In the genomic region with DNA sequence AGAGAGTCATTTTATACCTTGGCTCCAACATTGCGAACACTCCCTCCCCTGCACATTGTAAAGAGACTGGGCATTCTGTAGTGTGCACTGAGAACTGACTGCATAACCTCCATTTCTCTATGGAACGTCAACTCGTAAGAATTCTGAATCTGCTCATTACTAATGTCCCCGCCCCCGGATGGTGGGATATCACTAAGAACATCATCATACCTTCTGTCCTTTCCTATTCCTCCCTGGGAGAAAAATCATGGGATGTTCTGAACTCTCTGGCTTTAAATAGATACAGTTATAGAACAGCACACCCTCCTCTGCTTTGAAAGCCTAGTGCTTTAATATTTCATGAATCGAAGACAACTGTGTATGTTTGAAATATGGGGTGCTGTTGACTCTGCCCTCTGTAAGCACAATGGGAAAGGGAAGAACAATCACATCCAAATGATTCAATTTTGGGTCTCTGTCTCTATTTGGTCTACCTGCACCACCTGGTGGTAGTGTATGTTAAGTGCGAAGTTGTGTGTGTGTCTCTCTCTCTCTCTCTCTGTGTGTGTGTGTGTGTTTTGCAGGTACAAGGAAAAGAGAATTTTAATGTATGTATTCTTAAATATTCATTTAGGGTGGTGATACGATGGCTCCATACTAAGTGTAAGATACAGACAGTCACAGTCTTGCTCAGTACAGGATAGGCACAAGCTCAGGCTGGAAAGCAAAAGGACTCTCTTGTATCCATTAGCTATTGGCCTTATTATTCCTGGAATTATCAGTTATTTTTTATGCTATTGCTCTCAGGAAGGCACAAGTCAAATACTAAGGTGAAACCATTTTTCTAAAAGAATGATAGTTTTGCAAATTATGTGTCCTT, we compare ENCODE assay signal across 9 mouse cellular contexts. TPM values are rescaled to one million over a fixed set of nuclear protein-coding genes. Genes with fewer than 3 reads are reported as not detected.
DNase-seq lines count a peak whose midpoint lies in the region; ATAC-seq lines count a peak whose summit lies in the region.
"Had no signal": no experiment of that assay in that cellular context is flagged by ENCODE, and none has a peak within 500 bp of the region (broad histone marks: within the 10 kb centered on the region; RNA-seq: fewer than 3 reads in every experiment).

No protein-coding gene starts in this region.

- no peak overlapping the region for H3K4me3 ChIP-seq in hindbrain, embryonic 13.5 days
- H3K4me3 ChIP-seq in hindbrain, embryonic 12.5 days = no peak overlapping the region
- H3K4me3 ChIP-seq in hindbrain, embryonic 16.5 days (ENCODE audit: low read length) = no peak overlapping the region
- H3K4me3 ChIP-seq in neural tube, embryonic 15.5 days (replicated peaks) = no peak overlapping the region
- H3K4me3 ChIP-seq: megakaryocyte, embryonic 14.5 days had no signal

- WGBS in hindbrain, embryonic 13.5 days = 83% methylated on average over 8 of the region's 8 CpGs
- 79% methylated on average over 8 of the region's 8 CpGs for WGBS in hindbrain, embryonic 12.5 days
- WGBS in hindbrain, embryonic 16.5 days = 82% methylated on average over 8 of the region's 8 CpGs
- WGBS in neural tube, embryonic 15.5 days = 80% methylated on average over 8 of the region's 8 CpGs

- peak; percentile 3 for DNase-seq in thymus, postnatal 25 days
- DNase-seq in thymus, postnatal 36 days = no peak
- DNase-seq in cerebellum, postnatal 4 days (ENCODE audit: low spot score in 2 of 2) = no peak
- DNase-seq in spleen, postnatal 10 days (ENCODE audit: low spot score in 2 of 2) = no peak

- H3K4me1 ChIP-seq in hindbrain, embryonic 13.5 days (replicated peaks) = no peaks in the 10 kb centered on the region; the same call in 1 of the 2 replicates
- H3K4me1 ChIP-seq in hindbrain, embryonic 12.5 days = no peaks in the 10 kb centered on the region
- H3K4me1 ChIP-seq in hindbrain, embryonic 16.5 days (ENCODE audit: control insufficient read depth, insufficient read depth, low read depth, low read length) = no peaks in the 10 kb centered on the region
- peaks cover 10% of the 10 kb centered on the region; the same call in 1 of the 2 replicates for H3K4me1 ChIP-seq in neural tube, embryonic 15.5 days

- no peaks in the 10 kb centered on the region for H3K9me3 ChIP-seq in hindbrain, embryonic 13.5 days
- H3K9me3 ChIP-seq in hindbrain, embryonic 12.5 days (replicated peaks) = no peaks in the 10 kb centered on the region
- H3K9me3 ChIP-seq in hindbrain, embryonic 16.5 days (ENCODE audit: control insufficient read depth, low read length) = no peaks in the 10 kb centered on the region
- H3K9me3 ChIP-seq in neural tube, embryonic 15.5 days (replicated peaks) = no peaks in the 10 kb centered on the region
- H3K9me3 ChIP-seq: megakaryocyte, embryonic 14.5 days had no signal

- no peak overlapping the region for H3K9ac ChIP-seq in hindbrain, embryonic 13.5 days
- no peak overlapping the region for H3K9ac ChIP-seq in hindbrain, embryonic 12.5 days
- no peak overlapping the region for H3K9ac ChIP-seq in hindbrain, embryonic 16.5 days (ENCODE audit: low read depth, low read length)
- H3K9ac ChIP-seq in neural tube, embryonic 15.5 days (replicated peaks) = no peak overlapping the region

- no peaks in the 10 kb centered on the region for H3K27me3 ChIP-seq in hindbrain, embryonic 13.5 days
- H3K27me3 ChIP-seq in hindbrain, embryonic 12.5 days = no peaks in the 10 kb centered on the region
- H3K27me3 ChIP-seq in hindbrain, embryonic 16.5 days (replicated peaks; ENCODE audit: control insufficient read depth, insufficient read depth, low read length) = no peaks in the 10 kb centered on the region
- H3K27me3 ChIP-seq in neural tube, embryonic 15.5 days (replicated peaks) = no peaks in the 10 kb centered on the region

- ATAC-seq in hindbrain, embryonic 13.5 days (ENCODE audit: low FRiP score) = peak; percentile 65; the same call in 1 of the 2 replicates
- ATAC-seq in hindbrain, embryonic 12.5 days (ENCODE audit: low FRiP score) = no peak
- ATAC-seq in hindbrain, embryonic 16.5 days = peak; percentile 61; the same call in 1 of the 2 replicates
- peak; percentile 50; the same call in 1 of the 2 replicates for ATAC-seq in neural tube, embryonic 15.5 days (ENCODE audit: low FRiP score)

- no peak overlapping the region for H3K27ac ChIP-seq in hindbrain, embryonic 13.5 days
- no peak overlapping the region for H3K27ac ChIP-seq in hindbrain, embryonic 12.5 days
- no peak overlapping the region for H3K27ac ChIP-seq in hindbrain, embryonic 16.5 days (ENCODE audit: low read depth, low read length)
- H3K27ac ChIP-seq in neural tube, embryonic 15.5 days (replicated peaks) = no peak overlapping the region

- no peak overlapping the region for H3K4me2 ChIP-seq in hindbrain, embryonic 13.5 days
- no peak overlapping the region for H3K4me2 ChIP-seq in hindbrain, embryonic 12.5 days (replicated peaks)
- no peak overlapping the region for H3K4me2 ChIP-seq in hindbrain, embryonic 16.5 days (ENCODE audit: low read length)
- no peak overlapping the region for H3K4me2 ChIP-seq in neural tube, embryonic 15.5 days

- no peaks in the 10 kb centered on the region for H3K36me3 ChIP-seq in hindbrain, embryonic 13.5 days
- H3K36me3 ChIP-seq in hindbrain, embryonic 12.5 days = no peaks in the 10 kb centered on the region
- no peaks in the 10 kb centered on the region for H3K36me3 ChIP-seq in hindbrain, embryonic 16.5 days (ENCODE audit: control insufficient read depth, insufficient read depth, low read length)
- no peaks in the 10 kb centered on the region for H3K36me3 ChIP-seq in neural tube, embryonic 15.5 days

RNA-seq across cellular contexts. Expression of gene Fgf7, which starts 1.1 kb away (rescaled TPM):
- 0.70 and 0.75 TPM in 2 replicates for polyA plus RNA-seq in hindbrain, embryonic 13.5 days (2015; fragmentation: Nextera tagmentation; extraction: Ambion mirVana)
- 1.0 and 2.4 TPM in 2 replicates for polyA plus RNA-seq in hindbrain, embryonic 12.5 days (2016; fragmentation: Nextera tagmentation; extraction: Ambion mirVana)
- polyA plus RNA-seq in hindbrain, embryonic 16.5 days (2015; fragmentation: Nextera tagmentation; extraction: Ambion mirVana) = 0.69 and 0.75 TPM in 2 replicates
- polyA plus RNA-seq in neural tube, embryonic 15.5 days (2015; fragmentation: Nextera tagmentation; extraction: Ambion mirVana) = 0.87 and 1.0 TPM in 2 replicates
